Mouse (Mus musculus) mouse embryonic stem cell (cell line): ENCODE measurements around the gene Mob1a.
"Not testable (repeated sequence)": the region's sequence is repeated elsewhere in the genome, so short reads cannot be mapped to it uniquely, and the experiment has no call there.

Experiments
- in situ Hi-C, 2 experiments: fragments of 300-500 bp; cut with MboI; formaldehyde crosslinking; loops; 1 replicate in 1 of 2; 3 replicates in 1 of 2; pipeline ENCODE4 v1.14.3; 2019 to 2020; ENCODE audit warnings: low sequenced_read_pairs in 2 of 2, low pct_unique_long_range_greater_than_20kb in 1 of 2, mixed read lengths in 1 of 2; ENCODE audit not compliant: unreplicated experiment in 1 of 2

The Mob1a gene

GRCm38 (mm10) chr6:83326761-83327160 lies 945 bp downstream of the Mob1a start:
- in situ Hi-C loops = no loop called here

GRCm38 (mm10) chr6:83327591-83328190 lies 1.9 kb downstream of the Mob1a start:
- in situ Hi-C loops = no loop called here

GRCm38 (mm10) chr6:83341387-83341786 lies 15.6 kb downstream of the Mob1a start:
- in situ Hi-C loops = no loop called here

GRCm38 (mm10) chr6:83342957-83343356 lies 17.1 kb downstream of the Mob1a start:
- in situ Hi-C loops = no loop called here

GRCm38 (mm10) chr6:83345285-83345684 lies 19.5 kb downstream of the Mob1a start:
- in situ Hi-C loops = not testable (repeated sequence)

- in situ Hi-C loops = no loop called here
Measured at GRCm38 (mm10) chr6:83347916-83348315, 22.1 kb downstream of the Mob1a start.

- in situ Hi-C loops = no loop called here
Measured at GRCm38 (mm10) chr6:83348873-83349272, 23.1 kb downstream of the Mob1a start, which contains the start of gene Bola3. Bola3 (plus strand) TSS chr6:83349147.

GRCm38 (mm10) chr6:83349274-83349958 lies 23.6 kb downstream of the Mob1a start:
- in situ Hi-C loops = no loop called here

- in situ Hi-C loops = loop anchor here (5.0 to 25.0 kb wide), 4 partner anchors 137 to 325 kb away; partner anchors contain the start of genes Cd207 (in 1 of the 2), Clec4f (in 1 of the 2) and Dguok (in 1 of the 2)
Measured at GRCm38 (mm10) chr6:83350172-83350571, 24.4 kb downstream of the Mob1a start.

- in situ Hi-C loops = loop anchor here (5.0 to 25.0 kb wide), 4 partner anchors 136 to 324 kb away; partner anchors contain the start of genes Cd207 (in 1 of the 2), Clec4f (in 1 of the 2) and Dguok (in 1 of the 2)
Measured at GRCm38 (mm10) chr6:83350851-83351405, 25.1 kb downstream of the Mob1a start.

- in situ Hi-C loops = loop anchor here (5.0 to 25.0 kb wide), 4 partner anchors 136 to 323 kb away; partner anchors contain the start of genes Cd207 (in 1 of the 2), Clec4f (in 1 of the 2) and Dguok (in 1 of the 2)
Measured at GRCm38 (mm10) chr6:83351490-83352160, 25.8 kb downstream of the Mob1a start.

GRCm38 (mm10) chr6:83352666-83353410 lies 27.0 kb downstream of the Mob1a start:
- in situ Hi-C loops = loop anchor here (5.0 to 25.0 kb wide), 4 partner anchors 134 to 322 kb away; partner anchors contain the start of genes Cd207 (in 1 of the 2), Clec4f (in 1 of the 2) and Dguok (in 1 of the 2)

- in situ Hi-C loops = loop anchor here (5.0 to 25.0 kb wide), 5 partner anchors 122 to 320 kb away; partner anchors contain the start of genes Cd207 (in 1 of the 2), Clec4f (in 1 of the 2) and Dguok (in 1 of the 2)
Measured at GRCm38 (mm10) chr6:83354856-83355781, 29.3 kb downstream of the Mob1a start.

GRCm38 (mm10) chr6:83356569-83357138 lies 30.8 kb downstream of the Mob1a start:
- in situ Hi-C loops = loop anchor here (5.0 to 25.0 kb wide), 4 partner anchors 121 to 318 kb away; partner anchors contain the start of genes Cd207 (in 1 of the 2), Clec4f (in 1 of the 2) and Dguok (in 1 of the 2)

- in situ Hi-C loops = loop anchor here (5.0 to 25.0 kb wide), 4 partner anchors 120 to 317 kb away; partner anchors contain the start of genes Cd207 (in 1 of the 2), Clec4f (in 1 of the 2) and Dguok (in 1 of the 2)
Measured at GRCm38 (mm10) chr6:83357436-83357835, 31.6 kb downstream of the Mob1a start.

- in situ Hi-C loops = loop anchor here in 1 of 2 experiments (25.0 kb wide), 1 partner anchor 301 kb away; the partner anchor contains the start of gene Clec4f
Measured at GRCm38 (mm10) chr6:83361523-83362248, 35.9 kb downstream of the Mob1a start.
